8 mouse cellular contexts compared by ENCODE assay signal in the genomic region with DNA sequence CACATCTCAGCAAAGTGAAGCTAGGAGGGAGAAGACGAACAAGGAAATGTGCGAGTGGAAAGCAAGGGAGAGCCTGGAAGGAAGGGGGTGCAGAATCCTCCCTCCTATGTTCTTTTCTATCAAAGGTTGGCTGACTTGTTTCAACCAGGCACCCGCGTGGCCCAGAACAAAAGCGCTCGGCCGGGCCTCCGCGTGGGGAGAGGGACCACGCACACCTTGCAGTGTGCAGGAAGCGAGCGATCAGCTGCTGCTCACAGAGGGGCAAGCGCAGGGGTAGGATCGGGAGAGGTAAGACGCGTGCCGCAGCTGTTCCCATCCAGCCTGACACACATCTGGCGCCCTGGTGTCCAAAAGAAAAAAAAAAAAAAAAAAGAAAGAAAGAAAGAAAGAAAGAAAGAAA. TPM values are rescaled to one million over a fixed set of nuclear protein-coding genes. Genes with fewer than 3 reads are reported as not detected.
DNase-seq lines count a peak whose midpoint lies in the region; ATAC-seq and TF ChIP-seq lines count a peak whose summit lies in the region.

No protein-coding gene starts in this region.

- 2% methylated on average over 18 of the region's 18 CpGs for WGBS in lung, embryonic 14.5 days
- WGBS in embryonic facial prominence, embryonic 13.5 days = 2% methylated on average over 18 of the region's 18 CpGs
- WGBS in neural tube, embryonic 11.5 days = 4% methylated on average over 18 of the region's 18 CpGs
- WGBS in cerebellum, adult 2 months = 5% methylated on average over 18 of the region's 18 CpGs

- no peak for ATAC-seq in lung, embryonic 14.5 days (ENCODE audit: insufficient read depth)
- no peak for ATAC-seq in embryonic facial prominence, embryonic 13.5 days (ENCODE audit: insufficient number of reproducible peaks, insufficient read depth, low FRiP score, low TSS enrichment, low read depth)
- no peak for ATAC-seq in neural tube, embryonic 11.5 days (ENCODE audit: insufficient read depth, low FRiP score, low TSS enrichment)

- peak overlapping the region; percentile 98 for H3K4me2 ChIP-seq in lung, embryonic 14.5 days
- H3K4me2 ChIP-seq in embryonic facial prominence, embryonic 13.5 days = peak overlapping the region; percentile 93
- peak overlapping the region; percentile 97 for H3K4me2 ChIP-seq in neural tube, embryonic 11.5 days (ENCODE audit: low read depth)

- peak overlapping the region; percentile 62 for H3K9ac ChIP-seq in lung, embryonic 14.5 days
- peak overlapping the region; percentile 75 for H3K9ac ChIP-seq in embryonic facial prominence, embryonic 13.5 days
- peak overlapping the region; percentile 37 for H3K9ac ChIP-seq in neural tube, embryonic 11.5 days (ENCODE audit: low read length)

- no peak for TF ChIP-seq POLR2A in cerebellum, adult 2 months (IDR thresholded peaks at IDR 0.05; ENCODE audit: borderline replicate concordance, insufficient read depth, low read length)

- H3K4me1 ChIP-seq in lung, embryonic 14.5 days (ENCODE audit: insufficient read depth) = no peaks in the 10 kb centered on the region
- H3K4me1 ChIP-seq in embryonic facial prominence, embryonic 13.5 days = no peaks in the 10 kb centered on the region
- H3K4me1 ChIP-seq in neural tube, embryonic 11.5 days (ENCODE audit: control insufficient read depth, insufficient read depth, low read length) = peaks cover 2% of the 10 kb centered on the region; the same call in 1 of the 2 replicates
- H3K4me1 ChIP-seq in cerebellum, adult 2 months (ENCODE audit: control insufficient read depth, insufficient read depth, low read length) = no peaks in the 10 kb centered on the region

- H3K27ac ChIP-seq in lung, embryonic 14.5 days (ENCODE audit: low read depth) = no peak overlapping the region
- no peak overlapping the region for H3K27ac ChIP-seq in embryonic facial prominence, embryonic 13.5 days
- no peak overlapping the region for H3K27ac ChIP-seq in neural tube, embryonic 11.5 days (ENCODE audit: low read depth, low read length)
- H3K27ac ChIP-seq in cerebellum, adult 2 months (ENCODE audit: insufficient read depth, low read length) = no peak overlapping the region

- peak; percentile 13 for DNase-seq in lung, embryonic 14.5 days
- no peak for DNase-seq in lung, postnatal 4 days
- DNase-seq in kidney, postnatal 10 days = peak; percentile 13
- DNase-seq in neural tube, embryonic 11.5 days (ENCODE audit: low spot score) = peak; percentile 40
- DNase-seq in urinary bladder, postnatal 4 days (ENCODE audit: low spot score in 2 of 2) = no peak
- DNase-seq in layer of hippocampus, adult 11-12 months (ENCODE audit: low spot score) = no peak
- no peak for DNase-seq in cerebellum, adult 2 months

- peak overlapping the region; percentile 55 for H3K4me3 ChIP-seq in lung, embryonic 14.5 days (ENCODE audit: low read depth, low read length)
- H3K4me3 ChIP-seq in embryonic facial prominence, embryonic 13.5 days = peak overlapping the region; percentile 60
- H3K4me3 ChIP-seq in neural tube, embryonic 11.5 days (ENCODE audit: low read depth, low read length) = peak overlapping the region; percentile 50
- H3K4me3 ChIP-seq in cerebellum, adult 2 months (replicated peaks; ENCODE audit: insufficient read depth, low read depth, low read length) = no peak overlapping the region

- TF ChIP-seq CTCF in lung, embryonic 14.5 days (IDR thresholded peaks at IDR 0.05; ENCODE audit: low read depth) = no peak
- TF ChIP-seq CTCF in cerebellum, adult 2 months (IDR thresholded peaks at IDR 0.05; ENCODE audit: borderline replicate concordance, insufficient read depth, low read depth, low read length) = no peak

- no peaks in the 10 kb centered on the region for H3K27me3 ChIP-seq in lung, embryonic 14.5 days (ENCODE audit: insufficient read depth, low read length)
- peaks cover 8% of the 10 kb centered on the region; the same call in 1 of the 2 replicates for H3K27me3 ChIP-seq in embryonic facial prominence, embryonic 13.5 days
- peaks cover 6% of the 10 kb centered on the region; the same call in 1 of the 2 replicates for H3K27me3 ChIP-seq in neural tube, embryonic 11.5 days (ENCODE audit: control insufficient read depth, insufficient read depth, low read length)
- H3K27me3 ChIP-seq in cerebellum, adult 2 months (ENCODE audit: control insufficient read depth, insufficient read depth, low read length) = no peaks in the 10 kb centered on the region; the same call in 1 of the 2 replicates

- no peaks in the 10 kb centered on the region for H3K9me3 ChIP-seq in lung, embryonic 14.5 days (ENCODE audit: low read depth, low read length)
- H3K9me3 ChIP-seq in embryonic facial prominence, embryonic 13.5 days = no peaks in the 10 kb centered on the region
- H3K9me3 ChIP-seq in neural tube, embryonic 11.5 days (ENCODE audit: control insufficient read depth, low read length) = no peaks in the 10 kb centered on the region

- no peaks in the 10 kb centered on the region for H3K36me3 ChIP-seq in lung, embryonic 14.5 days (ENCODE audit: insufficient read depth)
- H3K36me3 ChIP-seq in embryonic facial prominence, embryonic 13.5 days = no peaks in the 10 kb centered on the region
- no peaks in the 10 kb centered on the region for H3K36me3 ChIP-seq in neural tube, embryonic 11.5 days (ENCODE audit: control insufficient read depth, insufficient read depth, low read length)

RNA-seq across cellular contexts. Expression of a gene that starts 0.9 kb away (rescaled TPM):
- 1.2 and 1.9 TPM in 2 replicates for polyA plus RNA-seq in lung, embryonic 14.5 days (2014; fragmentation: Nextera tagmentation; extraction: Ambion mirVana)
- 5.2 and 5.8 TPM in 2 replicates for polyA plus RNA-seq in embryonic facial prominence, embryonic 13.5 days (2015; fragmentation: Nextera tagmentation; extraction: Ambion mirVana)
- 1.0 TPM in 2 replicates for polyA plus RNA-seq in neural tube, embryonic 11.5 days (2014; fragmentation: Nextera tagmentation; extraction: Ambion mirVana)
- 0.02 TPM in 1 of 2 replicates, not detected in the other for polyA plus RNA-seq in cerebellum, adult 2 months (2012; rRNA removed)

RNA-seq across cellular contexts. Expression of a gene that starts 46.3 kb away (rescaled TPM):
- polyA plus RNA-seq in lung, embryonic 14.5 days (2014; fragmentation: Nextera tagmentation; extraction: Ambion mirVana) = 8.1 and 8.8 TPM in 2 replicates
- 6.6 and 6.9 TPM in 2 replicates for polyA plus RNA-seq in embryonic facial prominence, embryonic 13.5 days (2015; fragmentation: Nextera tagmentation; extraction: Ambion mirVana)
- 12.0 and 12.2 TPM in 2 replicates for polyA plus RNA-seq in neural tube, embryonic 11.5 days (2014; fragmentation: Nextera tagmentation; extraction: Ambion mirVana)
- polyA plus RNA-seq in cerebellum, adult 2 months (2012; rRNA removed) = 11.1 and 11.3 TPM in 2 replicates

RNA-seq across cellular contexts. Expression of a gene that starts 54.6 kb away (rescaled TPM):
- polyA plus RNA-seq in lung, embryonic 14.5 days (2014; fragmentation: Nextera tagmentation; extraction: Ambion mirVana) = 20.8 and 25.3 TPM in 2 replicates
- polyA plus RNA-seq in embryonic facial prominence, embryonic 13.5 days (2015; fragmentation: Nextera tagmentation; extraction: Ambion mirVana) = 17.2 TPM in 2 replicates
- 14.3 and 15.6 TPM in 2 replicates for polyA plus RNA-seq in neural tube, embryonic 11.5 days (2014; fragmentation: Nextera tagmentation; extraction: Ambion mirVana)
- polyA plus RNA-seq in cerebellum, adult 2 months (2012; rRNA removed) = 60.3 and 60.5 TPM in 2 replicates

Comparison
In these comparisons a context has a peak if more than half of its experiments do, and no peak if none do; other contexts are left out.
1. DNase-seq: peak in lung, embryonic 14.5 days (single experiment), kidney, postnatal 10 days (single experiment) and neural tube, embryonic 11.5 days (single experiment); none in lung, postnatal 4 days (0 of 2), urinary bladder, postnatal 4 days (0 of 2), layer of hippocampus, adult 11-12 months (single experiment) and cerebellum, adult 2 months (0 of 2).
2. Peak in every context shown above with its lines, with median percentiles within 50 percentile points of each other: H3K4me2 ChIP-seq and H3K9ac ChIP-seq.